Mouse (Mus musculus): ENCODE data around the gene Actr3. TPM values are rescaled to one million over a fixed set of nuclear protein-coding genes. Genes with fewer than 3 reads are reported as not detected.

The Actr3 gene
- polyA plus RNA-seq, 1 experiment = 452 TPM

DNA sequence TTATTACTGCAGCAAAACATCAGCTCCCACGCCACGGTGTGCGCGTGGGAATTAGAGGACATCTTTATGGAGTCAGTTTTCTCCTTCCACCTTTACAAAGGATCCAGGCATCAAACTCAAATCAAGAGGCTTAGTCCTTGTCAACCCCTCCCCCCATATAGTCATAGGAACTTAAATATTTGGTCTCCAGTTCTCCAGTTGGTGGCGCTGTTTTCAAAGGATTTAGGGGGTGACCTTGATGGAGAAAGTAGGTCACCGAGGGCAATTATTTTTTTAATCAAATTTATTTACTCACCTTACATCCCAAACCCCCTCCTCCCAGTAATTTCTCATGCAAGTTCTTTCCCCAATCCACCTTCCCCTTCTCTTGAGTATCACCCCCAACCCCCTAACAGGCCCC lies 52.9 kb downstream of the Actr3 start:
- H3K27ac ChIP-seq (ENCODE audit: insufficient read depth, low read length) = no peak overlapping the region
- H3K4me3 ChIP-seq (ENCODE audit: insufficient read depth, low read length) = no peak overlapping the region
- no peaks in the 10 kb centered on the region for H3K4me1 ChIP-seq (ENCODE audit: control insufficient read depth, insufficient read depth, low read length)
- TF ChIP-seq POLR2A (IDR thresholded peaks at IDR 0.05; ENCODE audit: low read depth, low read length) (no peak), CTCF (IDR thresholded peaks at IDR 0.05; ENCODE audit: borderline replicate concordance, insufficient read depth, low read length) (no peak)

DNA sequence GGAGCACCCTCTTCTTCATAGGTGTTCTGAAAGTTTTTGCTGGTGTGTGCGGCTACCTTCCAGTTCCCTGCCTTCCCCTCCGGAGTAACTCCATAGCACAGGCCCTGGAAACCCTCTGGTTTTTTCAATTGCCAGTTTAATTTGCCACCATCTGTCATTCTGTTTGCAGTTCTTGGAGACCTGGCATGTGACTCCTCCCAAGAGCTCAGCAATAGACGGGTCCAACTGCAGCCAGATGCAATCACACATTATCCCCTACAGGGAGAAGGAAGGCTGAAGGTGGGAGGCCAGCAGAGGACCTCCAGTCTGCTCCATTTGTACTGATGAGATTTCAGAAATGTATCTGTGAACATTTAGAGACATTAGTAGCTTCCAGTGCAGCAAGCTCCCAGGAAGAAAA lies 56.6 kb downstream of the Actr3 start:
- Histone ChIP-seq H3K4me3 (ENCODE audit: insufficient read depth, low read length) (no peak overlapping the region), H3K27ac (ENCODE audit: insufficient read depth, low read length) (no peak overlapping the region), H3K4me1 (ENCODE audit: control insufficient read depth, insufficient read depth, low read length) (no peaks in the 10 kb centered on the region)
- TF ChIP-seq POLR2A (IDR thresholded peaks at IDR 0.05; ENCODE audit: low read depth, low read length) (no peak), CTCF (IDR thresholded peaks at IDR 0.05; ENCODE audit: borderline replicate concordance, insufficient read depth, low read length) (no peak)

DNA sequence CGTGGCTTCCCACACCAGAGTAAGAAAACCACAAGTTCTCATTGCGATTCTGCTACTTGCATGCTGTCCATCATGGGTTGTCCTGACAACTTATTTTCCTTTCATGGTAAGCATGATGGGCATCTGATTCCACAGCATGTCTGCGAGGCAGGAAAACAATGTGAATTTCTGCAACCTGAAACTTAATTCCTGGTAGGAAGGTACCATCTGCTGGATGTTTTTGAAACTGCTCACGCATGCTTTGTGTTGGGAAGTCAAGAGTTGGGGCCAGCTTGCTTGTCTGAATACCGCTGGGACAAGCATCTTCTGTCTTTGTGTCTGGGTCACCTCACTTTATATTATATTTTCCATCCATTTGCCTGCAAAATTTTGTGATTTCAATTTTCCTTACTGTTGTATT lies 62.7 kb downstream of the Actr3 start:
- no peak overlapping the region for H3K27ac ChIP-seq (ENCODE audit: insufficient read depth, low read length)
- no peak overlapping the region for H3K4me3 ChIP-seq (ENCODE audit: insufficient read depth, low read length)
- no peaks in the 10 kb centered on the region for H3K4me1 ChIP-seq (ENCODE audit: control insufficient read depth, insufficient read depth, low read length)
- TF ChIP-seq POLR2A (IDR thresholded peaks at IDR 0.05; ENCODE audit: low read depth, low read length) (no peak), CTCF (IDR thresholded peaks at IDR 0.05; ENCODE audit: borderline replicate concordance, insufficient read depth, low read length) (no peak)

DNA sequence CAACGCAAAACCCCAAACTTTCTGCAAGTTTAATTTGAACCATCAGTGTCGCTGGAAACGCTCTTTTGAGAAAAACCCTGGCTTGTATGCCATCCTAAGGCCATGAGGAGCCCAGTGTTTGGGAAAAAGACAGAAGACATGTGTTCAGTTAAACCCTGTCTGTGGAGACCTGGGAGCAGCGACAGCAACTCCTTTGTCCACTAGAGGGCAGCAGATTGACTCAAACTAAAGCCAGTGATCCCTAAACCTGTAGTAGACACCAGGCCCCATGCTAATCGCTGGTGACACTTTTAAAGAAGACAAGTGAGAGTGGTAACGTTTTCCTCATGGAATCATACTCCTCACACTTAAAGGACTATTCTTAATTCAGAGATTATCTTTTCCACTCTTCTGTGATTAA lies 64.7 kb downstream of the Actr3 start:
- no peaks in the 10 kb centered on the region for H3K4me1 ChIP-seq (ENCODE audit: control insufficient read depth, insufficient read depth, low read length)
- H3K27ac ChIP-seq (ENCODE audit: insufficient read depth, low read length) = no peak overlapping the region
- TF ChIP-seq POLR2A (IDR thresholded peaks at IDR 0.05; ENCODE audit: low read depth, low read length) = no peak
- peak; percentile 74 for TF ChIP-seq CTCF (IDR thresholded peaks at IDR 0.05; ENCODE audit: borderline replicate concordance, insufficient read depth, low read length)

DNA sequence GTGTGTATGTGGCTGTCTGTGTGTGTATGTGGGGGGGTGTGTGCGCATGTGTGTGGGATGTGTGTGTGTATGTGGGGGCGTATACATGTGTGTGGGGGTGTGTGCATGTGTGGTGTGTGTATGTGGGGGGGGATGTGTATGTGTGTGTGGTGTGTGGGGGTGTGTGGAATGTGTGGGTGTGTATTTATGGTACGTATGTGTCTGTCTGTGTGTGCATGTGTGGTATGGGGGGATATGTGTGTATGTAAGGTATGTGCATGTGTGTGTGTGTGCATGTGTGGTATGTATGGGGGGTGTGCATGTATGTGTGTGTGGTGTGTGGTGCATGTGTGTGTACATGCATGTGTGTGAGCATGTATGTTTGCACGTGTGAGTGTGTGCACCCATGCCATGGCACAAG lies 70.0 kb downstream of the Actr3 start:
- TF ChIP-seq CTCF (IDR thresholded peaks at IDR 0.05; ENCODE audit: borderline replicate concordance, insufficient read depth, low read length) = no peak
- TF ChIP-seq POLR2A (IDR thresholded peaks at IDR 0.05; ENCODE audit: low read depth, low read length) = no peak
- H3K4me1 ChIP-seq (ENCODE audit: control insufficient read depth, insufficient read depth, low read length) = no peaks in the 10 kb centered on the region
- H3K27ac ChIP-seq (ENCODE audit: insufficient read depth, low read length) = no peak overlapping the region
- H3K4me3 ChIP-seq (ENCODE audit: insufficient read depth, low read length) = no peak overlapping the region

More for the DNA sequence above, 64.7 kb downstream of the Actr3 start:
- no peak overlapping the region for H3K4me3 ChIP-seq (ENCODE audit: insufficient read depth, low read length)

DNA sequence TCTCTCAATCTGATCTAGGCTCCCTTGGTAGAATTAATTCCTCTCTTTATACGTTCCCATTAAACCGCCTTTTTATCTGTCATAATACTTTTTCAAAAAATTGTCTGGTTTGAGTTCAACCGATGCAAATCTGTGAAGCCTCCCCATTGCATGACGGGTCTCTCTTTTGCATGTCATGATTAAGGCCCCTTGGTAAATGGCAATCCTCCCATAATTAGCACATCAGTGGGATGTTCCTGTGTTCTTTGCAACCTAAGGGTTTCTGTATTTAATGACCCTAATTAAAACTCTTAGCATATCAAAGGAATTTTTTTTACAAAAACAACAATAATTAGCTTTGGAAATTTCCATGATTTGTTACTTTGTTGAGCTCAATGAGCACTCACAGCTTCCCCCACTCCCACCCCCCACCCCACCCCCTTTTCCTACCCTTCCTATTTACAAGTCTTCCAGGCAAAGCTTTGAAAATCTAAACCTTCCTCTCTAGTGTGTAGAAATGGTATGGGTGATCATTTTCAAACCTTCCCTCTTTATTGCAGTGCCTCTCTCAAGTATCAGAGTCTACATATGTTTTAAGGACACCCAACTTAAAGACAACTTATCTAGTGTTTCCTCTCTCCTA lies 84.0 kb downstream of the Actr3 start:
- Histone ChIP-seq H3K4me1 (ENCODE audit: control insufficient read depth, insufficient read depth, low read length) (no peaks in the 10 kb centered on the region), H3K4me3 (ENCODE audit: insufficient read depth, low read length) (no peak overlapping the region), H3K27ac (ENCODE audit: insufficient read depth, low read length) (no peak overlapping the region)
- TF ChIP-seq POLR2A (IDR thresholded peaks at IDR 0.05; ENCODE audit: low read depth, low read length) = no peak
- no peak for TF ChIP-seq CTCF (IDR thresholded peaks at IDR 0.05; ENCODE audit: borderline replicate concordance, insufficient read depth, low read length)

DNA sequence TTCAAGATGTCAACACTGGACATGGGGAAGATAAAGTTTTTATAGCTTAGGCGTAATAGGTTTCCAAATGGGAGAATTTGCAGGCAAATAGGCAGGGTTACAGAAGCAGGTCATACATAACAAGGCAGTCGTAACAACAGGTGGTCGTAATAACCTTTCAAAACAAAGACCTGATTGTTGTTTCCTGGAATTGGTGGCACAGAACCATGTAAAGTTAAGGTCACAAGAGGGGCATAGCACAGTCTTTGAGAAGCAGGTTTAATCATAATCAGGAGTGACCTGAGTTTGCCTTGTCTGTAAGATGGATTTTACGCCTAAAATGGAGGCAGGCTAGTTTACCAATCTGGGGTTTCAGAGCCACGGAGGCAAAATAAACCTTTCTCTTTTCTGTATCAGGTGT lies 84.7 kb downstream of the Actr3 start:
- TF ChIP-seq CTCF (IDR thresholded peaks at IDR 0.05; ENCODE audit: borderline replicate concordance, insufficient read depth, low read length) (no peak), POLR2A (IDR thresholded peaks at IDR 0.05; ENCODE audit: low read depth, low read length) (no peak)
- Histone ChIP-seq H3K27ac (ENCODE audit: insufficient read depth, low read length) (no peak overlapping the region), H3K4me3 (ENCODE audit: insufficient read depth, low read length) (no peak overlapping the region), H3K4me1 (ENCODE audit: control insufficient read depth, insufficient read depth, low read length) (no peaks in the 10 kb centered on the region)

DNA sequence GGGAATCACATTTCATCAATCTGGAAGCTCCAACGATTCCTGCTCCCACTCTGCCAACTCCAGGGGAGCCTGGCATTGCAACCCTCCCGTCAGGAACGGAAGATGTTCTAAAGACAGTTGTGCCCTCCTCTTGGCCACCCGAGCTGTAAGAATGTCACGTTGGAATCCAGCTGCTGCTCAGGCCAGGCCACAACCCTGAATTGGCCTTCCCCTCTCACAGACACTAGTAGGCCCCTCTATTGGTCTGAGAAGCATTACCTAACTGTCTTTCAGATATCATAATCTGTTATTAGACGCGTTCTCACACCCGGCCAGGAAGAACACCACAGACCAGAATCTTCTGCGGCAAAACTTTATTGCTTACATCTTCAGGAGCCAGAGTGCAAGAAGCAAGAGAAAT lies 89.7 kb downstream of the Actr3 start:
- Histone ChIP-seq H3K4me3 (ENCODE audit: insufficient read depth, low read length) (no peak overlapping the region), H3K27ac (ENCODE audit: insufficient read depth, low read length) (no peak overlapping the region), H3K4me1 (ENCODE audit: control insufficient read depth, insufficient read depth, low read length) (no peaks in the 10 kb centered on the region)
- no peak for TF ChIP-seq CTCF (IDR thresholded peaks at IDR 0.05; ENCODE audit: borderline replicate concordance, insufficient read depth, low read length)

DNA sequence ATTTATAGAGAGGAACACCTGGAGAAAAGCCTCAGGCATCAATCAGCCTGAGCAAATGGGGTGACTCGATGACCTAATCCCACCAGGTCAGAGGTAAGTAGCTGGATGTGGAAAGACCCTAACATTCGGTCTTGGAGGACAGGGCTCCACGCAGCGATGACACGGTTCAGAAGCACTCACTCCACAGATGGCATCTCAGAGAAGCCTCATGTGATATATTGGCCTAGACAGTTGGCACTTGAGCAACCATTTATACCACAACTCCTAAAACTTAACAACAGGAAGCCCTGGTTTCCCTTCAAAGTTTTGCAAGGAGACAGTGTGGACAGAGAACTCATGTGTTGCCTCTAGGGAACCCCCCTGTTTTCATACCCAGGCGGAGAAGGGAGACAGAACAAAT lies 90.1 kb downstream of the Actr3 start:
- no peak overlapping the region for H3K27ac ChIP-seq (ENCODE audit: insufficient read depth, low read length)
- TF ChIP-seq CTCF (IDR thresholded peaks at IDR 0.05; ENCODE audit: borderline replicate concordance, insufficient read depth, low read length) = no peak
- TF ChIP-seq POLR2A (IDR thresholded peaks at IDR 0.05; ENCODE audit: low read depth, low read length) = no peak
- no peak overlapping the region for H3K4me3 ChIP-seq (ENCODE audit: insufficient read depth, low read length)
- H3K4me1 ChIP-seq (ENCODE audit: control insufficient read depth, insufficient read depth, low read length) = no peaks in the 10 kb centered on the region

DNA sequence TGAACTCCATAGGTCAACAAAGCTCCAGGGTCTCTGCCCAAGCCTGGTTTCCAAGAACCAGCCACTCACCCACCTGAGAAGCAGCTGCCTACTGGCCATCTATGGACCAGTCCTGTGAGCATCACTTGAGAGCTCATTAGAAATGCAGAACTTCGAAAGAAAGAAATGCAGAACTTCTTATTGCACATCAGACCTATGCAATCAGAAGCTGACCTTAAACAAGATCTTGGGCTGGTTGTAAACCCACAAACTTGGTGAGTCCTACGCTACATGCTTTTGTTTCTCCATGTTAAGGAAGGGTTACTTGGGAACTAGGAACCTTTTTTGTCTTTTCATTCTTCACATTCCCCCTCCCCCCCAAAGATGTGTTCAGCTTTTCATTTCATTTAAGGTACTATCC lies 92.4 kb downstream of the Actr3 start:
- TF ChIP-seq CTCF (IDR thresholded peaks at IDR 0.05; ENCODE audit: borderline replicate concordance, insufficient read depth, low read length) (no peak), POLR2A (IDR thresholded peaks at IDR 0.05; ENCODE audit: low read depth, low read length) (no peak)
- no peaks in the 10 kb centered on the region for H3K4me1 ChIP-seq (ENCODE audit: control insufficient read depth, insufficient read depth, low read length)
- no peak overlapping the region for H3K4me3 ChIP-seq (ENCODE audit: insufficient read depth, low read length)
- no peak overlapping the region for H3K27ac ChIP-seq (ENCODE audit: insufficient read depth, low read length)

Other genes starting within 250 kb of the Actr3 start
- 45.7 and 53.7 TPM in 2 replicates for gene Slc35f5, start 124.9 kb upstream of the Actr3 start, polyA plus RNA-seq (2011; ENCODE audit: insufficient read length, low read depth, missing spikeins)
- 1.2 and 3.9 TPM in 2 replicates for gene Gpr39, start 241.3 kb upstream of the Actr3 start, polyA plus RNA-seq (2011; ENCODE audit: insufficient read length, low read depth, missing spikeins)